16 mouse cellular contexts compared by ENCODE assay signal in genomic region chr17:72970631-72971161, GRCm38 (mm10). TPM values are rescaled to one million over a fixed set of nuclear protein-coding genes. Genes with fewer than 3 reads are reported as not detected.
DNase-seq lines count a peak whose midpoint lies in the region; ATAC-seq and TF ChIP-seq lines count a peak whose summit lies in the region.
"Had no signal": no experiment of that assay in that cellular context is flagged by ENCODE, and none has a peak within 500 bp of the region (broad histone marks: within the 10 kb centered on the region; RNA-seq: fewer than 3 reads in every experiment).

No protein-coding gene starts in this region.

- H3K27ac ChIP-seq in embryonic fibroblast, embryonic 13.5 days (ENCODE audit: insufficient read depth, low read length), result peak overlapping the region; percentile 63; the same call in 1 of the 2 replicates
- H3K27ac ChIP-seq in heart, embryonic 11.5 days (ENCODE audit: low read depth, low read length), result no peak overlapping the region
- H3K27ac ChIP-seq: midbrain, embryonic 15.5 days; neural tube, embryonic 15.5 days had no signal

- no peaks in the 10 kb centered on the region for H3K9me3 ChIP-seq in heart, embryonic 11.5 days (replicated peaks; ENCODE audit: control insufficient read depth, low read length)
- H3K9me3 ChIP-seq: midbrain, embryonic 15.5 days; neural tube, embryonic 15.5 days had no signal

- peaks cover 24% of the 10 kb centered on the region for H3K4me1 ChIP-seq in embryonic fibroblast, embryonic 13.5 days (ENCODE audit: control insufficient read depth, insufficient read depth, low read length)
- H3K4me1 ChIP-seq in heart, embryonic 11.5 days (ENCODE audit: control insufficient read depth, insufficient read depth, low read length), result peaks cover 14% of the 10 kb centered on the region

- no peak overlapping the region for H3K9ac ChIP-seq in heart, embryonic 11.5 days (ENCODE audit: low read depth, low read length)
- H3K9ac ChIP-seq: midbrain, embryonic 15.5 days; neural tube, embryonic 15.5 days had no signal

- TF ChIP-seq POLR2A in embryonic fibroblast, embryonic 13.5 days (IDR thresholded peaks at IDR 0.05; ENCODE audit: low read depth, low read length), result no peak

- peak; percentile 47 for DNase-seq in 3T3-L1 (ENCODE audit: low read depth, low spot score)
- DNase-seq in layer of hippocampus, adult 9-11 months, result peak; percentile 91
- DNase-seq in left cerebral cortex, postnatal 36 days (ENCODE audit: low spot score in 2 of 2), result peak; percentile 76 to 79
- DNase-seq in cerebellum, postnatal 36 days, result no peak
- no peak for DNase-seq in kidney, postnatal 14 days
- no peak for DNase-seq in thymus, postnatal 36 days
- DNase-seq: adrenal gland, postnatal 36 days; cerebellum, adult 11 months; kidney, postnatal 10 days; lung, postnatal 14 days had no signal

- ATAC-seq in heart, embryonic 11.5 days (replicated peaks; ENCODE audit: insufficient number of reproducible peaks, low FRiP score, low TSS enrichment), result no peak
- ATAC-seq: CD4-positive, CD25-positive, alpha-beta regulatory T cell, adult 4 months; midbrain, embryonic 15.5 days had no signal

- no peak for TF ChIP-seq CTCF in embryonic fibroblast, embryonic 13.5 days (IDR thresholded peaks at IDR 0.05; ENCODE audit: borderline replicate concordance, insufficient read depth, low read length)

- 80% methylated on average over 7 of the region's 7 CpGs for WGBS in heart, embryonic 11.5 days (ENCODE audit: insufficient replicate concordance)

- H3K36me3 ChIP-seq in heart, embryonic 11.5 days (ENCODE audit: control insufficient read depth, insufficient read depth, low read length), result no peaks in the 10 kb centered on the region
- H3K36me3 ChIP-seq: midbrain, embryonic 15.5 days; neural tube, embryonic 15.5 days had no signal

- H3K4me2 ChIP-seq in heart, embryonic 11.5 days, result no peak overlapping the region
- H3K4me2 ChIP-seq: liver, embryonic 11.5 days; midbrain, embryonic 15.5 days; neural tube, embryonic 15.5 days had no signal

- H3K27me3 ChIP-seq in heart, embryonic 11.5 days (ENCODE audit: control insufficient read depth, insufficient read depth, low read length), result no peaks in the 10 kb centered on the region
- H3K27me3 ChIP-seq: midbrain, embryonic 15.5 days; neural tube, embryonic 15.5 days had no signal

- intact Hi-C loops in left cerebral cortex, postnatal 36 days (cut with DNase I), result loop anchor here (5.0 kb wide), 1 partner anchor 48 kb away; no protein-coding TSS in a partner anchor

- no peak overlapping the region for H3K4me3 ChIP-seq in embryonic fibroblast, embryonic 13.5 days (ENCODE audit: insufficient read depth, low read length)
- no peak overlapping the region for H3K4me3 ChIP-seq in heart, embryonic 11.5 days (ENCODE audit: low read depth, low read length)
- H3K4me3 ChIP-seq: midbrain, embryonic 15.5 days; neural tube, embryonic 15.5 days had no signal

RNA-seq across cellular contexts. Expression of gene Lbh, which starts 52.6 kb away (rescaled TPM):
- 241 and 297 TPM in 2 replicates for polyA plus RNA-seq in embryonic fibroblast, embryonic 13.5 days (2011; ENCODE audit: insufficient read length, low read depth, missing spikeins)
- 10 to 100 TPM; 37.9 to 39.1 TPM for total RNA-seq in left cerebral cortex, postnatal 36 days (2021)
- 19.1 and 22.8 TPM in 2 replicates for polyA plus RNA-seq in heart, embryonic 11.5 days (2014; fragmentation: Nextera tagmentation; extraction: Ambion mirVana)

Comparison
In these comparisons a context has a peak if more than half of its experiments do, and no peak if none do; other contexts are left out.
1. DNase-seq: peak in 3T3-L1 (single experiment), layer of hippocampus, adult 9-11 months (single experiment) and left cerebral cortex, postnatal 36 days (2 of 2); none in cerebellum, postnatal 36 days (0 of 2), kidney, postnatal 14 days (single experiment) and thymus, postnatal 36 days (0 of 2).
2. RNA of gene Lbh, which starts 52.6 kb away (polyA plus RNA-seq): 241 to 297 TPM in embryonic fibroblast, embryonic 13.5 days; 19.1 to 22.8 TPM in heart, embryonic 11.5 days; every median in the first group is over 10 times any median in the second.